Mouse (Mus musculus): ENCODE measurements around the gene Ptgds. TPM values are rescaled to one million over a fixed set of nuclear protein-coding genes. Genes with fewer than 3 reads are reported as not detected.

The Ptgds gene
- polyA plus RNA-seq, 1 experiment from 2014 or later = 6.2 TPM

DNA sequence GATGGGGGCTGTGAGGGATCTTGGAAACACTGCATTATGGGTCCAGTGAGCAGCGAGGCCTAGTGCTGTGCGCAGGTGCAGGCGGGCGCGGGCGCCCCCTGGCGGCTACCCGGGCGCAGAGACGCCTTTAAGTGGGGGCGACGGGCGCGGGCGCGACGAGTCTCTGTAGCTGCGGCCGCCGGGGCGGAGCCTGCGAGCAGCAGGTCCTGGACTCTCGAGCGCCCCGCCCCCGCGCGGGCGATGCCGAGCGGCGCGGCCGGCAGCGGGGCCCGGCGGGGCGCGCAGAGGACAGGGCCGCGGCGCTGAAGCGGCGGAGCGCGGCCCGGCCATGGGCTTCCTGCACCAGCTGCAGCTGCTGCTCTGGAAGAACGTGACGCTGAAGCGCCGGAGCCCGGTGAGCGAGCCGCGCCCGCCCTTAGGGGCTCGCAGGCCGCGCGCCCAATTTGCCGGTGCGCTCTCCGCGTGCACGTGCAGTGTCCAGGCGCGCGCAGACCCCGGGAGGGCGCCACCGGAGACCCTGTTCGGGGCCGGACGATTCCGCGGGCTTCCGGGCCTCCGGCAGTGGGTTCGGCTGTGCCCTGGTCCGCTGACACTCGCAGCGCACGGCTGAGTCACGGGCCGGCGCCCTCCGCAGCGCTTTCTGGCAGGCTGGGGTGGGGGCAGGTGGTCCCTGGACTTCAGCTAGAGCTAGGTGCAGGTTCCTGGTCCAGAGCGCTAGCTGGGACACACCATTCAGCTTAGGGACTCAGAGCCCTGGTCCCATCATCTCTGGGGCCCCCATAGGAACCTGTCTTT lies 41.2 kb downstream of the Ptgds start, which contains the start of gene Abca2:
Gene Abca2 (plus strand): TSS at position 262 of the 795 bp plus-strand sequence.
- no peak within 1 kb of the TSS for H3K27ac ChIP-seq (ENCODE audit: low read depth)
- no peaks in the 10 kb centered on the region for H3K9me3 ChIP-seq (ENCODE audit: control insufficient read depth, low read length)
- peak; percentile 90 for DNase-seq (ENCODE audit: low spot score)
- peaks cover 20% of the 10 kb centered on the region for H3K27me3 ChIP-seq (replicated peaks; ENCODE audit: control insufficient read depth, insufficient read depth, low read length)
- peak within 1 kb of the TSS; percentile 66 for H3K9ac ChIP-seq (ENCODE audit: low read length)
- under 1% methylated on average over 75 of the region's 89 CpGs for WGBS
- H3K4me1 ChIP-seq (replicated peaks; ENCODE audit: control insufficient read depth, insufficient read depth, low read length) = no peaks in the 10 kb centered on the region
- peak; percentile 88 for ATAC-seq (replicated peaks; ENCODE audit: low FRiP score, low TSS enrichment, low read depth)
- H3K36me3 ChIP-seq (ENCODE audit: control insufficient read depth, insufficient read depth, low read length) = no peaks in the 10 kb centered on the region
- H3K4me2 ChIP-seq (ENCODE audit: low read length) = peak within 1 kb of the TSS; percentile 82
- peak within 1 kb of the TSS; percentile 62 for H3K4me3 ChIP-seq (ENCODE audit: low read depth, low read length)

DNA sequence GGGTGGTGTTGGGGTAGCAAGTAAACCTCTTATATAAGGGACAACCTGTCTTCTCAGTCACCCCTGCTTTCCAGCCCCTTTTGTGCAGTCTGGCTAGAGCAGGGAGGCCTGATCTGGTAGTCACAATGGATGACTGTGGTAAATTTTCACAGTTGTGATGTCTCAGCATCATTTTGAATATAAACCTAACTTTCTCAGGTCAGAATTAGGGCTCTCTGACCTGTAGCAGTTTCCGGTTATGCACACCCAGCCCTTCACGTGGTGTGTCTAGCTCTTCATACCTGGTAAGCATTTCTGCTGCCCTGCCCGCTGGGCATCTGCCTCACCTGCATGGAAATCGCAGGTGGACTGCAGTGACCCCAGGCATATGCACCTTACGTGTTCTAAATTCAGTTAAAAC lies 42.6 kb downstream of the Ptgds start:
- Histone ChIP-seq H3K4me3 (ENCODE audit: low read depth, low read length) (no peak overlapping the region), H3K9me3 (ENCODE audit: control insufficient read depth, low read length) (no peaks in the 10 kb centered on the region), H3K27ac (ENCODE audit: low read depth) (no peak overlapping the region), H3K36me3 (ENCODE audit: control insufficient read depth, insufficient read depth, low read length) (no peaks in the 10 kb centered on the region), H3K27me3 (replicated peaks; ENCODE audit: control insufficient read depth, insufficient read depth, low read length) (peaks cover 22% of the 10 kb centered on the region), H3K9ac (ENCODE audit: low read length) (no peak overlapping the region), H3K4me1 (replicated peaks; ENCODE audit: control insufficient read depth, insufficient read depth, low read length) (no peaks in the 10 kb centered on the region), H3K4me2 (ENCODE audit: low read length) (no peak overlapping the region)
- ATAC-seq (replicated peaks; ENCODE audit: low FRiP score, low TSS enrichment, low read depth) = no peak
- WGBS = 86% methylated on average over 5 of the region's 5 CpGs
- no peak for DNase-seq (ENCODE audit: low spot score)

DNA sequence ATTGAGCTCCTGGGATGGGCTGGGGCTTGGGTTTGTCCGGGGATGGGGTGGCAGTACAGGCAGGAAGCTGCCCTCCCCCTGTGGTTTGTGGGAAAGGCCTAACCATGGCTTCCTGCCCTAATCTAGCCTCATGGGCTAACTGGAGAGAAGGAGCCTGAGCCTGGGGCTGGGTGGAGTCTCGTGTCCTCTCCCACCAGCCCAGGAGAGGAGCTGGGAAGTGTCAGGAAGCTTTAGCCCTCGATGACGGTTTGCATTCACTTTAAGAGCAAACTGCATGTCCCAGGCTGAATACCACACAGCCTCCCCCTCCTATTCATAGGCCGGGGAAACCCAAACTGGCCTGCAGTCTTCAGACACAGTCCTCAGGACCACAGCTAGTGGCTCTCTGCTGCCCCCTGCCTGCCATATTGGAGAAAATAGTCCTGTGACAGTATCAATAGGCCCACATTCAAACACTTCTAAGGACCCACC lies 43.1 kb downstream of the Ptgds start:
- Histone ChIP-seq H3K4me3 (ENCODE audit: low read depth, low read length) (no peak overlapping the region), H3K27ac (ENCODE audit: low read depth) (no peak overlapping the region), H3K9ac (ENCODE audit: low read length) (no peak overlapping the region), H3K4me2 (ENCODE audit: low read length) (no peak overlapping the region), H3K4me1 (replicated peaks; ENCODE audit: control insufficient read depth, insufficient read depth, low read length) (no peaks in the 10 kb centered on the region), H3K27me3 (replicated peaks; ENCODE audit: control insufficient read depth, insufficient read depth, low read length) (peaks cover 22% of the 10 kb centered on the region), H3K36me3 (ENCODE audit: control insufficient read depth, insufficient read depth, low read length) (no peaks in the 10 kb centered on the region), H3K9me3 (ENCODE audit: control insufficient read depth, low read length) (no peaks in the 10 kb centered on the region)
- no peak for ATAC-seq (replicated peaks; ENCODE audit: low FRiP score, low TSS enrichment, low read depth)
- DNase-seq (ENCODE audit: low spot score) = peak; percentile 84
- WGBS = 37% methylated on average over 5 of the region's 5 CpGs

DNA sequence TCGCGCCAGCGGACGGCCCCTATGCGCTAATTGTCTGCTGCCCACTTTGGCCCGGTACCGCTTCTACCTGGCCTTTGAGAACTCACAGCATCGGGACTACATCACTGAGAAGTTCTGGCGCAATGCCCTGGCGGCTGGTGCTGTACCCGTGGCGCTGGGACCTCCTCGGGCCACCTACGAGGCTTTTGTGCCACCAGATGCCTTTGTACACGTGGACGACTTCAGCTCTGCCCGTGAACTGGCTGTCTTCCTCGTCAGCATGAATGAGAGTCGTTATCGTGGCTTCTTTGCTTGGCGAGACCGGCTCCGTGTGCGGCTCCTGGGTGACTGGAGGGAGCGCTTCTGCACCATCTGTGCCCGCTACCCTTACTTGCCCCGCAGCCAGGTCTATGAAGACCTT lies 44.4 kb downstream of the Ptgds start:
- no peak for ATAC-seq (replicated peaks; ENCODE audit: low FRiP score, low TSS enrichment, low read depth)
- Histone ChIP-seq H3K27me3 (replicated peaks; ENCODE audit: control insufficient read depth, insufficient read depth, low read length) (peaks cover 22% of the 10 kb centered on the region), H3K9ac (ENCODE audit: low read length) (no peak overlapping the region), H3K4me1 (replicated peaks; ENCODE audit: control insufficient read depth, insufficient read depth, low read length) (no peaks in the 10 kb centered on the region), H3K9me3 (ENCODE audit: control insufficient read depth, low read length) (no peaks in the 10 kb centered on the region), H3K4me3 (ENCODE audit: low read depth, low read length) (no peak overlapping the region), H3K27ac (ENCODE audit: low read depth) (no peak overlapping the region), H3K36me3 (ENCODE audit: control insufficient read depth, insufficient read depth, low read length) (no peaks in the 10 kb centered on the region), H3K4me2 (ENCODE audit: low read length) (no peak overlapping the region)
- WGBS = 58% methylated on average over 27 of the region's 27 CpGs
- DNase-seq (ENCODE audit: low spot score) = no peak

DNA sequence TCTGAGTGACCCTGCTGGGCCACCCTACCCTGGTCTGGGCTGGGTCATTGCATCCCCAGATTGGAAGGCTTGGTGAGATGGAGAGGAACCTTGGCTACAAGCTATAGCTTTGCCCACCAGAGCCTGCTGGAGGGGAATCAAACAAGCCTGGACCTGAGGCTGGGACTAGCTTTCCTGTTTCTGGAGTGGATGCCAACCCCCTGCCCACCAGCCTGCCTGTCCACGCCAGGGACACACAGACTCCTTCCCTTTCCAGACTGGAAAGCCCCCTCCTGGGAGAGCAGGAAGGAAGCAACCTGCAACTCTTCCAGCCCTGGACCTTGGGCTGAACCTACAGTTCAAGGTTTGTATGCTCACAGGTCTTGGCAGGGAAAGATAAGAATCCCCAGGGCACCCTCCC lies 46.2 kb downstream of the Ptgds start:
- WGBS = 53% methylated on average over 1 of the region's 1 CpGs
- Histone ChIP-seq H3K4me2 (ENCODE audit: low read length) (no peak overlapping the region), H3K4me3 (ENCODE audit: low read depth, low read length) (no peak overlapping the region), H3K4me1 (replicated peaks; ENCODE audit: control insufficient read depth, insufficient read depth, low read length) (no peaks in the 10 kb centered on the region), H3K9me3 (ENCODE audit: control insufficient read depth, low read length) (no peaks in the 10 kb centered on the region), H3K27ac (ENCODE audit: low read depth) (no peak overlapping the region), H3K36me3 (ENCODE audit: control insufficient read depth, insufficient read depth, low read length) (no peaks in the 10 kb centered on the region), H3K9ac (ENCODE audit: low read length) (no peak overlapping the region), H3K27me3 (replicated peaks; ENCODE audit: control insufficient read depth, insufficient read depth, low read length) (peaks cover 19% of the 10 kb centered on the region)
- ATAC-seq (replicated peaks; ENCODE audit: low FRiP score, low TSS enrichment, low read depth) (no peak), DNase-seq (ENCODE audit: low spot score) (no peak)

DNA sequence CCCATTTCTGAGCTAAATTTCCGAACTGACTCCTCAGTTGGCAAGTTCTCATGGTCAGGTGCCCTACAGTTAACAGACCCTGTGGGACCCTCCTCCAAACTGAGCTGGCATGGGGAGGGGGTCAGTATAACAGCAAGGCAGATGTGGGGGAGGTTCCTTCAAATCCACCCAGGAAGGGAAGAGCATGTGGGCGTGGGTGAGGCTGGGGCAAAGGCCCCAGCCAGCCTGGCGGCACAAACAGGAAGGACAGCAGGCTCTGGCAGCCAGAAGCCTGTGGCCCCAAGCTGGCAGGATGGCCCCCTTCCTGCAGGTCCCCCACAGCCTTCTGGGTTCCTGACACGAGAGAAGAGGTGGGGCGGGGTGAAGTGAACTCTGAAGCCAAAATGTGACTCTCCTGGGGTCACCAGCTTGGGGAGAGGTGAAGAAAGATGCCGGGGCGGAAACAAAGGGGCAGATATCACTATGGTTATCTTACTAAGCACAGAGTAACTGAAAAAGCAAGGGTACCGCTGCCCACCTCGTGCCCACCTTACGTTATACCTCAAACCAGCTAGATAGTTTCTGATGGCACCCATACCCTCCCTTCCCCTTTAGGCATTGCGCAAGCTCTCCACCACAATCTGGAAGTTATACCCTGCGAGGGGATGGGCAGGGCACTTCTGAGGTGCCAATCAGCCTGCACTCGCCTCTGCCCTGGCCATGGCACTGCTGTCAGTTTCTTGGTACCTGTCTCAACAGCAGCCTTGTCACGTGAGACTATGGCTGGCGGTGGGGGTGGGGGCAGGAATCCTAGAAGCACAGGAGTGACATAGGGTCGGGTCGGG lies 47.0 kb downstream of the Ptgds start, which contains the start of gene Fut7:
Gene Fut7 (plus strand): TSS at position 681 of the 824 bp plus-strand sequence.
- no peaks in the 10 kb centered on the region for H3K36me3 ChIP-seq (ENCODE audit: control insufficient read depth, insufficient read depth, low read length)
- H3K9ac ChIP-seq (ENCODE audit: low read length) = no peak within 1 kb of the TSS
- no peak within 1 kb of the TSS for H3K4me3 ChIP-seq (ENCODE audit: low read depth, low read length)
- H3K27me3 ChIP-seq (replicated peaks; ENCODE audit: control insufficient read depth, insufficient read depth, low read length) = peaks cover 19% of the 10 kb centered on the region
- H3K4me2 ChIP-seq (ENCODE audit: low read length) = no peak within 1 kb of the TSS
- DNase-seq (ENCODE audit: low spot score) (no peak), ATAC-seq (replicated peaks; ENCODE audit: low FRiP score, low TSS enrichment, low read depth) (no peak)
- no peaks in the 10 kb centered on the region for H3K9me3 ChIP-seq (ENCODE audit: control insufficient read depth, low read length)
- 60% methylated on average over 17 of the region's 17 CpGs for WGBS
- no peak within 1 kb of the TSS for H3K27ac ChIP-seq (ENCODE audit: low read depth)
- H3K4me1 ChIP-seq (replicated peaks; ENCODE audit: control insufficient read depth, insufficient read depth, low read length) = no peaks in the 10 kb centered on the region

DNA sequence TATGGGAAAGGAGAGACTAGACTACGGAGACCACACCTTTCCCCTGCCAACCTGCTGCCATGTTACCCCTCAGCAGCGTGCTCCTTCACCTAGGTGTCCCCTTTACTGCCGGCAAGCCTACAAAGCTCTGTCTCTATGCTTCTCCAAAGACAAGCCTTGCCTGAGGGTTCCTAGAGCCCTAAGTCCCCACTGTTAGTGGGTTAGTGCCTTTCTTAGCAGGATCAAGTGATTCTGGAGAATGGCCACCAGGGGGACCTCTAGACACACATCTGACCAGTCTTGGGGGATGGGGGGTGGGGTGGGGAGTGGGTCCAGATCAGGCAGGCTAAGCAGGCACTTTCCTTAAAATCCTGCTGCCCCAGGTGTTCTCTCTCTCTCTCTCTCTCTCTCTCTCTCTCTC lies 48.0 kb downstream of the Ptgds start:
- no peak overlapping the region for H3K4me3 ChIP-seq (ENCODE audit: low read depth, low read length)
- ATAC-seq (replicated peaks; ENCODE audit: low FRiP score, low TSS enrichment, low read depth) (no peak), DNase-seq (ENCODE audit: low spot score) (peak; percentile 64)
- no peak overlapping the region for H3K27ac ChIP-seq (ENCODE audit: low read depth)
- no peaks in the 10 kb centered on the region for H3K4me1 ChIP-seq (replicated peaks; ENCODE audit: control insufficient read depth, insufficient read depth, low read length)
- peaks cover 19% of the 10 kb centered on the region for H3K27me3 ChIP-seq (replicated peaks; ENCODE audit: control insufficient read depth, insufficient read depth, low read length)
- H3K36me3 ChIP-seq (ENCODE audit: control insufficient read depth, insufficient read depth, low read length) = no peaks in the 10 kb centered on the region
- no peaks in the 10 kb centered on the region for H3K9me3 ChIP-seq (ENCODE audit: control insufficient read depth, low read length)
- H3K9ac ChIP-seq (ENCODE audit: low read length) = no peak overlapping the region
- no peak overlapping the region for H3K4me2 ChIP-seq (ENCODE audit: low read length)
- WGBS = 19% methylated on average over 3 of the region's 3 CpGs

DNA sequence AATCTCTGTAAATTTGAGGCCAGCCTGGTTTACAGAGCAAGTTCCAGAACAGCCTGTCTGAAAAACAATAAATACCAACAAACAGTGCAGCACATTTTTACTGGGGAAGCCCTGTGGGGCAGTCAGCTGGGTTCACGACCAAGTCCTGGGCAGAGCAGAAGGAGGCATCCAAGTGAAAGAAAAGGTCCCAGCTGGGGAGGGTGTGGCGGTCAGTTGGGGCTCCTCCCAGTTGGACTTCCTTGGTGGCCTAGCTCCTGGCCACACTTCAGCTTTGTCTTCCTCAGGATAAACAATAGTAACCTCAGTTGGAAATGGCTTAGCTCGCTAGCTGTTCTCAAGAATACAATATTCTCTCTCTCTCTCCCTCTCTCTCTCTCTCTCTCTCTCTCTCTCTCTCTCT lies 52.4 kb downstream of the Ptgds start:
- H3K4me1 ChIP-seq (replicated peaks; ENCODE audit: control insufficient read depth, insufficient read depth, low read length) = no peaks in the 10 kb centered on the region
- 26% methylated on average over 3 of the region's 3 CpGs for WGBS
- H3K4me3 ChIP-seq (ENCODE audit: low read depth, low read length) = no peak overlapping the region
- H3K27ac ChIP-seq (ENCODE audit: low read depth) = no peak overlapping the region
- H3K9ac ChIP-seq (ENCODE audit: low read length) = no peak overlapping the region
- H3K27me3 ChIP-seq (replicated peaks; ENCODE audit: control insufficient read depth, insufficient read depth, low read length) = no peaks in the 10 kb centered on the region
- no peak for DNase-seq (ENCODE audit: low spot score)
- no peak for ATAC-seq (replicated peaks; ENCODE audit: low FRiP score, low TSS enrichment, low read depth)
- H3K4me2 ChIP-seq (ENCODE audit: low read length) = no peak overlapping the region
- no peaks in the 10 kb centered on the region for H3K36me3 ChIP-seq (ENCODE audit: control insufficient read depth, insufficient read depth, low read length)
- H3K9me3 ChIP-seq (ENCODE audit: control insufficient read depth, low read length) = no peaks in the 10 kb centered on the region
